Mouse (Mus musculus) midbrain, embryonic 13.5 days (tissue): ENCODE measurements at regions not wholly inside any gene's neighbourhood (a gene's known extent, or its start where the extent isn't known, plus 50 kb on each side); places are given as distances from the start of the nearest gene placed in this dataset.
A peak's percentile ranks its signal among the peaks of the same experiment; 100 is the strongest.

Source experiments
- ATAC-seq: fragments of 200-750 bp; cut with Nextera tagmentation; 2 replicates; pipeline ENCODE4 v1.8.0; 2017; ENCODE audit warnings: mild to moderate bottlenecking, moderate TSS enrichment, moderate library complexity
- H3K27ac ChIP-seq: fragments of 300-500 bp; sonication (generic); 2 replicates; pipeline ENCODE4 v1.5.1; 2015; ENCODE audit warnings: inconsistent platforms, mild to moderate bottlenecking, moderate library complexity
- H3K27me3 ChIP-seq: fragments of 300-500 bp; sonication (generic); 2 replicates; pipeline ENCODE4 v1.6.1; 2015; ENCODE audit warnings: mild to moderate bottlenecking, inconsistent platforms
- H3K36me3 ChIP-seq: fragments of 300-500 bp; sonication (generic); 2 replicates; pipeline ENCODE4 v1.6.1; 2015; ENCODE audit warnings: mild to moderate bottlenecking, inconsistent platforms
- H3K4me1 ChIP-seq: fragments of 300-500 bp; sonication (generic); replicated peaks from 2 replicates; pipeline ENCODE4 v1.6.1; 2015; ENCODE audit warnings: inconsistent platforms
- H3K4me2 ChIP-seq: fragments of 300-500 bp; sonication (generic); replicated peaks from 2 replicates; pipeline ENCODE4 v1.6.1; 2015; ENCODE audit warnings: moderate library complexity, mild to moderate bottlenecking, inconsistent platforms
- H3K4me3 ChIP-seq: fragments of 300-500 bp; sonication (generic); replicated peaks from 2 replicates; pipeline ENCODE4 v1.5.1; 2015; ENCODE audit warnings: mild to moderate bottlenecking, inconsistent platforms
- H3K9ac ChIP-seq: fragments of 300-500 bp; sonication (generic); replicated peaks from 2 replicates; pipeline ENCODE4 v1.6.1; 2015; ENCODE audit warnings: mild to moderate bottlenecking, inconsistent platforms
- H3K9me3 ChIP-seq: fragments of 300-500 bp; sonication (generic); 2 replicates; pipeline ENCODE4 v1.6.1; 2016; ENCODE audit warnings: mild to moderate bottlenecking, inconsistent platforms
- WGBS: fragments of 180-500 bp; shearing (Covaris S2); methylation state at CpG from one replicate; pipeline ENCODE4 v1.1.7; 2015; 5-methylcytosine and 5-hydroxymethylcytosine counted together

- no peaks in the 10 kb centered on the region for H3K9me3 ChIP-seq
- H3K4me1 ChIP-seq = no peaks in the 10 kb centered on the region; the same call in 1 of the 2 replicates
- WGBS = 89% methylated on average over 3 of the region's 3 CpGs
- no peak overlapping the region for H3K4me2 ChIP-seq
- no peak overlapping the region for H3K4me3 ChIP-seq
- no peaks in the 10 kb centered on the region for H3K27me3 ChIP-seq
- no peak overlapping the region for H3K9ac ChIP-seq
- ATAC-seq = no peak
- no peaks in the 10 kb centered on the region for H3K36me3 ChIP-seq
- no peak overlapping the region for H3K27ac ChIP-seq
Measured at GRCm38 (mm10) chr7:40381244-40381643, 516.9 kb upstream of the Vstm2b start.

- 87% methylated on average over 5 of the region's 5 CpGs for WGBS
- H3K4me2 ChIP-seq = no peak overlapping the region
- no peak for ATAC-seq
- H3K27me3 ChIP-seq = no peaks in the 10 kb centered on the region
- no peak overlapping the region for H3K27ac ChIP-seq
- H3K9me3 ChIP-seq = no peaks in the 10 kb centered on the region
- no peak overlapping the region for H3K4me3 ChIP-seq
- H3K9ac ChIP-seq = no peak overlapping the region
- H3K36me3 ChIP-seq = no peaks in the 10 kb centered on the region
- peaks cover 34% of the 10 kb centered on the region for H3K4me1 ChIP-seq
Measured at GRCm38 (mm10) chr7:40388152-40388551, 510.0 kb upstream of the Vstm2b start.

- ATAC-seq = no peak
- no peaks in the 10 kb centered on the region for H3K27me3 ChIP-seq
- no peak overlapping the region for H3K4me3 ChIP-seq
- no peak overlapping the region for H3K4me2 ChIP-seq
- no peak overlapping the region for H3K9ac ChIP-seq
- H3K27ac ChIP-seq = no peak overlapping the region
- H3K36me3 ChIP-seq = no peaks in the 10 kb centered on the region
- WGBS = 30% methylated on average over 3 of the region's 3 CpGs
- no peaks in the 10 kb centered on the region for H3K9me3 ChIP-seq
- peaks cover 35% of the 10 kb centered on the region for H3K4me1 ChIP-seq
Measured at GRCm38 (mm10) chr7:40389795-40390194, 508.3 kb upstream of the Vstm2b start.

GRCm38 (mm10) chr7:40390927-40391326, 507.2 kb upstream of the Vstm2b start:
- 2% methylated on average over 3 of the region's 3 CpGs for WGBS
- Histone ChIP-seq H3K27me3 (no peaks in the 10 kb centered on the region), H3K9me3 (no peaks in the 10 kb centered on the region), H3K4me2 (no peak overlapping the region), H3K27ac (peak overlapping the region; percentile 75; the same call in 1 of the 2 replicates), H3K4me3 (no peak overlapping the region), H3K4me1 (peaks cover 35% of the 10 kb centered on the region), H3K9ac (no peak overlapping the region), H3K36me3 (no peaks in the 10 kb centered on the region)
- peak; percentile 71 for ATAC-seq

- H3K4me1 ChIP-seq = peaks cover 35% of the 10 kb centered on the region
- H3K9ac ChIP-seq = no peak overlapping the region
- no peaks in the 10 kb centered on the region for H3K9me3 ChIP-seq
- 25% methylated on average over 3 of the region's 3 CpGs for WGBS
- ATAC-seq = peak; percentile 52
- peak overlapping the region; percentile 75 for H3K27ac ChIP-seq
- no peak overlapping the region for H3K4me2 ChIP-seq
- no peaks in the 10 kb centered on the region for H3K36me3 ChIP-seq
- no peaks in the 10 kb centered on the region for H3K27me3 ChIP-seq
- no peak overlapping the region for H3K4me3 ChIP-seq
Measured at GRCm38 (mm10) chr7:40391626-40392025, 506.5 kb upstream of the Vstm2b start.

GRCm38 (mm10) chr7:40392207-40392606, 505.9 kb upstream of the Vstm2b start:
- Histone ChIP-seq H3K27me3 (no peaks in the 10 kb centered on the region), H3K9ac (no peak overlapping the region), H3K27ac (peak overlapping the region; percentile 75), H3K36me3 (no peaks in the 10 kb centered on the region), H3K4me3 (no peak overlapping the region), H3K4me2 (no peak overlapping the region), H3K9me3 (no peaks in the 10 kb centered on the region), H3K4me1 (peaks cover 35% of the 10 kb centered on the region)
- ATAC-seq = peak; percentile 93
- WGBS = 2% methylated on average over 3 of the region's 3 CpGs

GRCm38 (mm10) chr7:40392699-40393098, 505.4 kb upstream of the Vstm2b start:
- Histone ChIP-seq H3K9me3 (no peaks in the 10 kb centered on the region), H3K27ac (peak overlapping the region; percentile 75), H3K36me3 (no peaks in the 10 kb centered on the region), H3K4me1 (peaks cover 35% of the 10 kb centered on the region), H3K4me3 (no peak overlapping the region), H3K9ac (no peak overlapping the region), H3K4me2 (no peak overlapping the region), H3K27me3 (no peaks in the 10 kb centered on the region)
- 67% methylated on average over 1 of the region's 1 CpGs for WGBS
- ATAC-seq = 0 out of 2 replicates have a peak, but pooled peaks have one; percentile 8

- Histone ChIP-seq H3K4me2 (no peak overlapping the region), H3K4me3 (no peak overlapping the region)
- WGBS = 39% methylated on average over 5 of the region's 5 CpGs
Measured at GRCm38 (mm10) chr7:40398266-40398665, 499.9 kb upstream of the Vstm2b start.

GRCm38 (mm10) chr7:40419332-40419731, 478.8 kb upstream of the Vstm2b start:
- Histone ChIP-seq H3K4me3 (no peak overlapping the region), H3K27me3 (no peaks in the 10 kb centered on the region), H3K9ac (no peak overlapping the region), H3K27ac (no peak overlapping the region), H3K36me3 (no peaks in the 10 kb centered on the region), H3K4me2 (no peak overlapping the region), H3K4me1 (no peaks in the 10 kb centered on the region), H3K9me3 (no peaks in the 10 kb centered on the region)
- 84% methylated on average over 2 of the region's 2 CpGs for WGBS
- ATAC-seq = no peak

More at GRCm38 (mm10) chr7:40398266-40398665, 499.9 kb upstream of the Vstm2b start:
- no peaks in the 10 kb centered on the region for H3K9me3 ChIP-seq
- no peak overlapping the region for H3K27ac ChIP-seq
- H3K9ac ChIP-seq = no peak overlapping the region
- H3K27me3 ChIP-seq = no peaks in the 10 kb centered on the region
- H3K4me1 ChIP-seq = peaks cover 6% of the 10 kb centered on the region
- no peaks in the 10 kb centered on the region for H3K36me3 ChIP-seq
- ATAC-seq = no peak

- no peaks in the 10 kb centered on the region for H3K27me3 ChIP-seq
Measured at GRCm38 (mm10) chr7:40422125-40422524, 476.0 kb upstream of the Vstm2b start.

GRCm38 (mm10) chr7:40429416-40429815, 468.7 kb upstream of the Vstm2b start:
- Histone ChIP-seq H3K9ac (no peak overlapping the region), H3K27me3 (no peaks in the 10 kb centered on the region), H3K4me1 (no peaks in the 10 kb centered on the region), H3K27ac (no peak overlapping the region), H3K4me2 (no peak overlapping the region), H3K9me3 (no peaks in the 10 kb centered on the region), H3K36me3 (no peaks in the 10 kb centered on the region), H3K4me3 (no peak overlapping the region)
- ATAC-seq = no peak
- 88% methylated on average over 2 of the region's 2 CpGs for whole genome bisulfite sequencing

More at GRCm38 (mm10) chr7:40422125-40422524, 476.0 kb upstream of the Vstm2b start:
- Histone ChIP-seq H3K36me3 (no peaks in the 10 kb centered on the region), H3K4me1 (no peaks in the 10 kb centered on the region), H3K4me3 (no peak overlapping the region), H3K4me2 (no peak overlapping the region), H3K9ac (no peak overlapping the region), H3K27ac (no peak overlapping the region), H3K9me3 (no peaks in the 10 kb centered on the region)
- 78% methylated on average over 4 of the region's 4 CpGs for WGBS
- ATAC-seq = no peak

- Histone ChIP-seq H3K9me3 (no peaks in the 10 kb centered on the region), H3K4me2 (no peak overlapping the region), H3K27me3 (no peaks in the 10 kb centered on the region), H3K27ac (no peak overlapping the region), H3K4me1 (no peaks in the 10 kb centered on the region), H3K9ac (no peak overlapping the region), H3K4me3 (no peak overlapping the region), H3K36me3 (no peaks in the 10 kb centered on the region)
- 88% methylated on average over 2 of the region's 2 CpGs for WGBS
- no peak for ATAC-seq
Measured at GRCm38 (mm10) chr7:40433906-40434305, 464.2 kb upstream of the Vstm2b start.

GRCm38 (mm10) chr7:40441128-40441527, 457.0 kb upstream of the Vstm2b start:
- no peak overlapping the region for H3K4me3 ChIP-seq
- no peaks in the 10 kb centered on the region for H3K36me3 ChIP-seq
- no peaks in the 10 kb centered on the region for H3K4me1 ChIP-seq
- 35% methylated on average over 1 of the region's 1 CpGs for WGBS
- ATAC-seq = no peak
- H3K9ac ChIP-seq = no peak overlapping the region
- no peaks in the 10 kb centered on the region for H3K9me3 ChIP-seq
- no peaks in the 10 kb centered on the region for H3K27me3 ChIP-seq
- H3K27ac ChIP-seq = no peak overlapping the region
- no peak overlapping the region for H3K4me2 ChIP-seq
